In the genomic region with DNA sequence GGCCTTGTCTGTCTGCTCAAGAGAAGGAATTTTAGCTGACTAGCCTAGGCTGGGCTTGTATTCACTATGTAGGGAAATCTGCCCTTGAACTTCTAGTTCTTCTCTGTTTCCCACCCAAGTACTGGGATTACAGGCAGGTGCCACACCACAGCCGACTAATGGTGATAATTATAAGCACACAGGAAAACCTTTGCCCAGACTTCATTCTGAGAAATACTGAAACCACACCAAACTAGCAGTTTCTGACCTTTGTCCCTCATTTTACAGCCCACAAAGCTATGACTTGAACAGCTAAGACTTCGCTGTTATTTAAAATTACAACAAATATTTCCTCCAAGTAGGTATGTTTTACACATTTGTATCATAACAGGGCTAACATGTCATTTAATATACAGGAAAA, we compare ENCODE assay signal across 8 mouse cellular contexts.
DNase-seq lines count a peak whose midpoint lies in the region; ATAC-seq and TF ChIP-seq lines count a peak whose summit lies in the region.

No protein-coding gene starts in this region.

- ATAC-seq in embryonic facial prominence, embryonic 13.5 days (ENCODE audit: insufficient number of reproducible peaks, insufficient read depth, low FRiP score, low TSS enrichment, low read depth), result no peak
- ATAC-seq in midbrain, embryonic 14.5 days (ENCODE audit: low FRiP score, low TSS enrichment), result no peak

- WGBS in embryonic facial prominence, embryonic 13.5 days, result 18% methylated on average over 2 of the region's 2 CpGs
- 3% methylated on average over 2 of the region's 2 CpGs for WGBS in kidney, adult 2 months
- WGBS in midbrain, embryonic 14.5 days, result 26% methylated on average over 2 of the region's 2 CpGs

- H3K4me2 ChIP-seq in embryonic facial prominence, embryonic 13.5 days, result peak overlapping the region; percentile 68
- peak overlapping the region; percentile 69 for H3K4me2 ChIP-seq in midbrain, embryonic 14.5 days (ENCODE audit: low read length)

- no peaks in the 10 kb centered on the region for H3K27me3 ChIP-seq in embryonic facial prominence, embryonic 13.5 days
- H3K27me3 ChIP-seq in kidney, adult 2 months (replicated peaks; ENCODE audit: control insufficient read depth, insufficient read depth, low read length), result no peaks in the 10 kb centered on the region
- H3K27me3 ChIP-seq in midbrain, embryonic 14.5 days (ENCODE audit: control insufficient read depth, insufficient read depth, low read length), result no peaks in the 10 kb centered on the region

- peak overlapping the region; percentile 82; the same call in 1 of the 2 replicates for H3K9ac ChIP-seq in embryonic facial prominence, embryonic 13.5 days
- peak overlapping the region; percentile 89 for H3K9ac ChIP-seq in midbrain, embryonic 14.5 days (replicated peaks; ENCODE audit: low read length)

- H3K36me3 ChIP-seq in embryonic facial prominence, embryonic 13.5 days, result no peaks in the 10 kb centered on the region
- H3K36me3 ChIP-seq in kidney, adult 2 months (ENCODE audit: control insufficient read depth, insufficient read depth, low read length), result no peaks in the 10 kb centered on the region
- H3K36me3 ChIP-seq in midbrain, embryonic 14.5 days (ENCODE audit: control insufficient read depth, insufficient read depth, low read length), result no peaks in the 10 kb centered on the region

- peaks cover 6% of the 10 kb centered on the region; the same call in 1 of the 2 replicates for H3K9me3 ChIP-seq in embryonic facial prominence, embryonic 13.5 days
- H3K9me3 ChIP-seq in midbrain, embryonic 14.5 days (ENCODE audit: control insufficient read depth, low read length), result no peaks in the 10 kb centered on the region

- H3K4me3 ChIP-seq in left cerebral cortex, adult 2 months, result peak overlapping the region; percentile 61
- H3K4me3 ChIP-seq in embryonic facial prominence, embryonic 13.5 days, result peak overlapping the region; percentile 83
- H3K4me3 ChIP-seq in kidney, adult 2 months (ENCODE audit: insufficient read depth, low read depth, low read length), result peak overlapping the region; percentile 61
- H3K4me3 ChIP-seq in midbrain, embryonic 14.5 days (replicated peaks; ENCODE audit: low read depth, low read length), result peak overlapping the region; percentile 91

- DNase-seq in left cerebral cortex, adult 2 months (ENCODE audit: extremely low spot score in 1 of 2, low spot score in 2 of 2), result no peak
- no peak for DNase-seq in left cerebral cortex, postnatal 25 days (ENCODE audit: low spot score in 2 of 2)
- DNase-seq in kidney, adult 2 months, result peak; percentile 79
- DNase-seq in midbrain, embryonic 14.5 days, result peak; percentile 29
- no peak for DNase-seq in gastrocnemius, postnatal 14 days
- DNase-seq in left cerebral cortex, postnatal 4 days, result no peak
- DNase-seq in embryo, embryonic 10.5 days (ENCODE audit: low spot score), result no peak

- peak overlapping the region; percentile 99 for H3K27ac ChIP-seq in left cerebral cortex, adult 2 months
- H3K27ac ChIP-seq in embryonic facial prominence, embryonic 13.5 days, result peak overlapping the region; percentile 93; the same call in 1 of the 2 replicates
- peak overlapping the region; percentile 68 for H3K27ac ChIP-seq in kidney, adult 2 months (ENCODE audit: insufficient read depth, low read depth, low read length)
- peak overlapping the region; percentile 94; the same call in 1 of the 2 replicates for H3K27ac ChIP-seq in midbrain, embryonic 14.5 days (replicated peaks; ENCODE audit: low read depth, low read length)

- intact Hi-C loops in left cerebral cortex, adult 2 months (cut with DNase I), result loop anchor here (2.0 to 10.0 kb wide), 3 partner anchors 96 to 292 kb away; partner anchors contain the start of gene Akap6
- intact Hi-C loops in left cerebral cortex, postnatal 25 days (cut with DNase I), result loop anchor here (5.0 to 10.0 kb wide), 2 partner anchors 205 to 232 kb away; no protein-coding TSS in a partner anchor
- intact Hi-C loops in gastrocnemius, postnatal 14 days (cut with DNase I; ENCODE audit: low total_unique reads), result loop anchor here (5.0 kb wide), 1 partner anchor 100 kb away; the partner anchor contains the start of gene Arhgap5
- intact Hi-C loops in left cerebral cortex, postnatal 4 days (cut with DNase I), result loop anchor here (5.0 kb wide), 2 partner anchors 100 to 590 kb away; partner anchors contain the start of gene Arhgap5

- peaks cover 12% of the 10 kb centered on the region; the same call in 1 of the 2 replicates for H3K4me1 ChIP-seq in embryonic facial prominence, embryonic 13.5 days
- peaks cover 5% of the 10 kb centered on the region for H3K4me1 ChIP-seq in kidney, adult 2 months (ENCODE audit: control insufficient read depth, insufficient read depth, low read length)
- 0 out of 2 replicates have a peak, but pooled peaks cover 10% of the 10 kb centered on the region for H3K4me1 ChIP-seq in midbrain, embryonic 14.5 days (ENCODE audit: control insufficient read depth, insufficient read depth, low read length)

- no peak for TF ChIP-seq CTCF in left cerebral cortex, adult 2 months (IDR thresholded peaks at IDR 0.05)
- no peak for TF ChIP-seq CTCF in kidney, adult 2 months (conservative IDR thresholded peaks at IDR 0.05; ENCODE audit: insufficient read depth, insufficient read length, low read depth, low read length)

- no peak for TF ChIP-seq POLR2A in kidney, adult 2 months (IDR thresholded peaks at IDR 0.05; ENCODE audit: low read depth, low read length)

Comparison
In these comparisons a context has a peak if more than half of its experiments do, and no peak if none do; other contexts are left out.
1. DNase-seq: peak in kidney, adult 2 months (single experiment) and midbrain, embryonic 14.5 days (single experiment); none in left cerebral cortex, adult 2 months (0 of 2), left cerebral cortex, postnatal 25 days (0 of 2), gastrocnemius, postnatal 14 days (single experiment), left cerebral cortex, postnatal 4 days (single experiment) and embryo, embryonic 10.5 days (single experiment).
2. Peak in every context shown above with its lines, with median percentiles within 50 percentile points of each other: H3K27ac ChIP-seq and H3K4me3 ChIP-seq.